Mouse (Mus musculus) G1E (cell line): Measurements from ENCODE around the gene Abhd14b. TPM values are rescaled to one million over a fixed set of nuclear protein-coding genes. Genes with fewer than 3 reads are reported as not detected.

Source experiments
- ATAC-seq: 2 replicates; pipeline ENCODE4 v1.8.0; 2016; ENCODE audit warnings: mild to moderate bottlenecking; ENCODE audit not compliant: insufficient number of reproducible peaks, poor library complexity, low FRiP score, severe bottlenecking; ENCODE audit errors: extremely low read depth
- DNase-seq: peaks from one replicate; pipeline ENCODE4 v3.0.0; 2012; ENCODE audit warnings: low spot score
- H3K27me3 ChIP-seq: 2 replicates; pipeline ENCODE4 v1.6.1; 2012; ENCODE audit warnings: mild to moderate bottlenecking, low read length, inconsistent platforms; ENCODE audit not compliant: insufficient read depth
- H3K36me3 ChIP-seq: replicated peaks from 2 replicates; pipeline ENCODE3; 2012; ENCODE audit warnings: mild to moderate bottlenecking, inconsistent platforms
- H3K4me1 ChIP-seq: 2 replicates; pipeline ENCODE4 v1.6.1; 2012; ENCODE audit warnings: low read depth, low read length, inconsistent platforms, mixed read lengths; ENCODE audit not compliant: insufficient read depth
- H3K4me3 ChIP-seq: 2 replicates; pipeline ENCODE4 v1.5.1; 2012; ENCODE audit warnings: low read depth, mild to moderate bottlenecking, inconsistent platforms, low read length, moderate library complexity, mixed read lengths
- H3K9me3 ChIP-seq: replicated peaks from 2 replicates; pipeline ENCODE4 v1.6.1; 2012; ENCODE audit warnings: inconsistent platforms
- CTCF ChIP-seq: IDR thresholded peaks from 2 replicates; pipeline ENCODE4 v1.5.1; 2012; ENCODE audit warnings: low read depth, low read length, inconsistent platforms, mixed read lengths
- GATA1 ChIP-seq: IDR thresholded peaks from 2 replicates; pipeline ENCODE4 v1.6.1; 2012; ENCODE audit warnings: borderline replicate concordance, low read length, inconsistent platforms, mixed read lengths
- GATA2 ChIP-seq: IDR thresholded peaks from 2 replicates; pipeline ENCODE4 v1.6.1; 2012; ENCODE audit warnings: low read depth, low read length, inconsistent platforms, borderline replicate concordance
- POLR2AphosphoS5 ChIP-seq: IDR thresholded peaks from 2 replicates; pipeline ENCODE4 v1.6.1; 2012; ENCODE audit warnings: low read depth, low read length, inconsistent platforms; ENCODE audit not compliant: insufficient replicate concordance
- TAL1 ChIP-seq: conservative IDR thresholded peaks from 2 replicates; pipeline ENCODE4 v1.6.1; 2012; ENCODE audit warnings: low read depth, low read length, inconsistent platforms, mixed read lengths
- polyA plus RNA-seq: library from polyadenylated mRNA; stranded (reverse); fragments of >175 nt; gene quantifications from 2 replicates; pipeline ENCODE4 v1.2.3, GENCODE M21; 2012
- total RNA-seq, 2 experiments: library from RNA; stranded (forward) in 1 of 2; stranded (reverse) in 1 of 2; fragments of 200-1000 nt in 1 of 2; fragments of >200 nt in 1 of 2; fragmentation: Nextera tagmentation in 1 of 2; gene quantifications; 2 replicates each; pipeline ENCODE4 v1.2.3; 2014 to 2017

The Abhd14b gene
- total and polyA plus RNA-seq, 3 experiments: 2.3 to 6.9 (median 2.6) TPM

DNA sequence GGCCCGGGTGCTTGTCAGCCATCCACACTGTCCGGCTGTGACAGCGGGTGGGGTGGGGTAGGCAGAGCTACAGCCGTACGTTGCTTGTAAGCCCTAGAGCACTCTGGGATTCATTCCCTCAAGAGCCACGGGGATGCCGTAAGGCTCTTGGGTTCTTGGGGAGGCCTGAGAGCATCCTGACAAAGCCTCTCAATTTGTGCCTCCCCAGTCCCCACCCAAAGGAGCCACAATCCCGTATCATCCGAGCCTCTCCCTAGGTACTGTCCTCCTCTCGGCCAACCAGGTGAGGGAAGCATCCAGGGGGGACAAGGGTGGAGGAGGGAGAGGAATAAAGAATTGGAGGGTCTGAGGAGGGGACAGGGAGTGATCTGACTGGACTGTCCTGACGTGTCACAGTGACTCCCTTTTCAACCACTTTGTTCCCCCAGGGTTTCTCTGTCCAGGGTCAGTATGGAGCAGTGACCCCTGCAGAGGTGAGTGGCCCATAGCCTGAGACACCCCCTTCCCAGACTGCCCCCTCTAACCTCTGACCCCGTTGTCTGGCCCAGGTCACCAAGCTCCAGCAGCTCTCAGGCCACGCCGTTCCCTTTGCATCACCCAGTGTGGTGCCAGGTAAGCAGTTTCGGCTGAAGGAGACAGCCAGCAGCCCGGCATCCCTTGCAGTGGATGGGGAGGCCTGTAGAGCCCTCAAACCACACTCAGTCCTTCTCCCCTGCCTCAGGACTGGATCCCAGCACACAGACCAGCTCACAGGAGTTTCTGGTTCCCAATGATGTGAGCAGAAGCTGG is 14.6 kb downstream of the Abhd14b start:
- H3K9me3 ChIP-seq: peaks cover 12% of the 10 kb centered on the region
- DNase-seq (no peak), ATAC-seq (no peak)
- H3K36me3 ChIP-seq: no peaks in the 10 kb centered on the region
- TF ChIP-seq POLR2AphosphoS5 (no peak), TAL1 (no peak), GATA1 (no peak), CTCF (no peak), GATA2 (no peak)
- no peak overlapping the region for H3K4me3 ChIP-seq
- H3K4me1 ChIP-seq: no peaks in the 10 kb centered on the region
- H3K27me3 ChIP-seq: peaks cover 56% of the 10 kb centered on the region

GRCm38 (mm10) chr9:106462430-106462800 is 15.2 kb downstream of the Abhd14b start:
- DNase-seq: no peak
- Histone ChIP-seq H3K36me3 (no peaks in the 10 kb centered on the region), H3K9me3 (peaks cover 12% of the 10 kb centered on the region)

DNA sequence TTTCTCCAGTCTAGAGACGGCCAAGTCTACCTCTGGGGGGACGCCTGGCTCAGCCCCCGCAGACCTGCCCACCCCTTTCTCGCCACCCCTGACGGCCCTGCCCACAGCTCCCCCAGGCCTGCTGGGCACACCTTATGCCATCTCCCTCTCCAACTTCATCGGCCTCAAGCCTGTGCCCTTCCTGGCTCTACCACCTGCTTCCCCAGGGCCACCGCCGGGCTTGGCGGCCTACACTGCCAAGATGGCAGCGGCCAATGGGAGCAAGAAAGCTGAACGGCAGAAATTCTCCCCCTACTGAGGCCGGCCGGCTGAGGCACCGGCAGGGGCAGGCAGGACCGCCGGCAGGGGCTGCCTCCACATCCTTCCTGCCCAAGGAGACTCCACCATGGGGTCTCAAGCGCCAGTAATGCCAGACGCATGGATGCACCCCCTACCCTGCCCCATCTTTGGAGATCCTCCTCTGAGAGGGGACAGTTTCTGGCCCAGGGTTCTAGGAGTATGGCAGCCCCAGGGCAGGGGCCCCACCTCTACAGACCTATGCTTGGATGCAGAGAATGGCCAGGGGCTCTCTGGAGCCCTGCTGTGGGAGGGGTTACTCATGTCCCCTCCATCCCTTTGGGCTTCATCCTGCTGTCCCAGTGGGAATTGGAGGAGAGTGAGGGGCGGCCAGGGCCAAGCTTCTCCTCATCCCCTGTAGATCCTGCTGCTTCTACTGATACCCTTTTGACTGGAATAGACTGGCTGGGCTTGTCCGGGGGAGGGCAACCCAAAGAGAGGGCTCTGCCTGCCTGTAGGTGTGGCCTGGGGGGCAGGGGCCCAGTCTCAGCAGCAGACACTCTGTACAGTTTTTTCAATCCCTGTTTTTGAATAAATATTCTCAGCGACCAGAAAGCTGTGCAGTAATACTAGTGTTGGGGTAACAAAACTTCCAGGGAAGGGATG is 16.1 kb downstream of the Abhd14b start:
- TF ChIP-seq POLR2AphosphoS5 (no peak), TAL1 (no peak), GATA1 (no peak), GATA2 (no peak), CTCF (no peak)
- DNase-seq (no peak), ATAC-seq (no peak)
- peaks cover 12% of the 10 kb centered on the region for H3K9me3 ChIP-seq
- no peaks in the 10 kb centered on the region for H3K4me1 ChIP-seq
- H3K4me3 ChIP-seq: no peak overlapping the region
- peaks cover 44% of the 10 kb centered on the region for H3K27me3 ChIP-seq
- no peaks in the 10 kb centered on the region for H3K36me3 ChIP-seq

More at GRCm38 (mm10) chr9:106462430-106462800, 15.2 kb downstream of the Abhd14b start:
- no peak for TF ChIP-seq GATA1
- no peak for TF ChIP-seq CTCF
- TF ChIP-seq GATA2: no peak
- no peak for TF ChIP-seq POLR2AphosphoS5
- no peak for TF ChIP-seq TAL1
- H3K4me3 ChIP-seq: no peak overlapping the region
- H3K27me3 ChIP-seq: peaks cover 50% of the 10 kb centered on the region
- H3K4me1 ChIP-seq: no peaks in the 10 kb centered on the region
- ATAC-seq: no peak

DNA sequence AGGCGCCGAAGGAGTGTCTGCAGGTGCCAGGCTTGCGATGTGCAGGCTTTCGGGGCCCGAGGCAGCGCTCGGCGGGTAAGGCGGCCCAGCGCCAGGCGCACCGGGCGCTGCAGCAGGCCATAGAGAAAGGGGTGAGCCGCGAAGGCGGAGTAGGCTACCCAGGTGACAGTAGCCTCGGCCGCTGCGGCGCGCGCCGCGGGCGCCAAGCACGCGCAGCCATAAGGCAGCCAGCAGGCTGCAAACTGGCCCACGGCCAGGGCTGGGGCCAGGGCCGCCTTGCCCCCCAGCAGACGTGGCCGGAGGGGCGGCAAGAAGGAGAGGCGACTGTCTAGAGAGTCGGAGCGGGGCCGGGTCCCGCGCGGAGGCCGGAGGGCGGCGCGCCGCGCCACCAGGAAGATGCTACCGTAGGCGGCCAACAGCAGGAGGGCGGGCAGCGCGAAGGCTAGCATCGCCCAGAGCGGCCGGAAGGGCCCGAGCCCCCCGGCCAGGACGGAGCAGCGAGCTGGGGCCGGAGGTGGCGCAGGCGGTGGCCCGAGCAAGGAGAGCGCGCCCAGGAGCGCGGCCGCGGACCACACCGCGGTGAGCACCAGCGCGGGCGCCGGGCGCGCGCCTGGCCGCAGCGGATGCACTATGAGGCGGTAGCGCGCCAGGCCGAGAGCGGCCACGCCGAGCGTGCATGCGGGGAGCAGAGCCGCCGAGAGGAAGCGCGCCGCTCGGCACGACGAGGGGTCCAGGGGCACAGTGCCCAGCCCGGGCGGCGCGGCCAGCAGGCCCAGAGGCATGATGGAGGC is 17.7 kb downstream of the Abhd14b start:
- Histone ChIP-seq H3K36me3 (no peaks in the 10 kb centered on the region), H3K27me3 (peaks cover 32% of the 10 kb centered on the region), H3K4me1 (peaks cover 4% of the 10 kb centered on the region; the same call in 1 of the 2 replicates), H3K9me3 (peaks cover 12% of the 10 kb centered on the region), H3K4me3 (no peak overlapping the region; the same call in 1 of the 2 replicates)
- DNase-seq (no peak), ATAC-seq (no peak)
- TF ChIP-seq GATA1: no peak

DNA sequence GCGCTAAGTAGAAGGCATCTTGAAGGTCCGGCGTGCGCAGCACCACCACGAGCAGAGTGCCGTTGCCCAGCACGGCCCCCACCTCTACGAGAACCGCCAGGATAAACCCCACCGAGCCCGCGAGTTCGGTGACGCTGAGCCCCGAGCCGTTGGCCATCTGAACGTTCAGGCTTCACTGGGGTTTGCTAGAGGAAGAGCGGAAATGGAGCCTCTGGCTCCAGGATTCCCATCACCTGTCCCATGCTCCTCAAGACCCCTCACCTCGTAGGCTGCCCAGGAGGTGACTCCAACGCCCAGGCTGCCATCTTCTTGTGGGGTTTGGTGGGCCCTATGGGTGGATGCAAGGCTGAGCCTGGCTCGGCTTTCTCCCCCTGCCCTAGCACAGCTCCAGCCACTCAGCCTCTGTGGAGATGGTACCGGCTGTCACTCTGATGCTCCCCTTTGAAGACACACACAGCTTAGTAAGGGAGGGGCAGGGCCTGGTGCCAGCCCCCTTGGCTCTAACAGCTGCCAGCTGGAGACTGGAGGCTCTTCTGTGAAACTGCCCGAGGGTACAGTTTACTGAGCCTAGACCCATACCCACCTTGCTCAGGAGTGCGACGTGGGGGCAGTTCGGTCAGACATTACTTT is 18.4 kb downstream of the Abhd14b start, which contains the start of gene Gpr62:
Gene Gpr62 (minus strand): TSS at position 368 of the 630 bp plus-strand sequence.
- ATAC-seq (no peak), DNase-seq (no peak)
- H3K4me1 ChIP-seq: peaks cover 4% of the 10 kb centered on the region; the same call in 1 of the 2 replicates
- peaks cover 26% of the 10 kb centered on the region for H3K27me3 ChIP-seq
- H3K9me3 ChIP-seq: peaks cover 12% of the 10 kb centered on the region
- H3K4me3 ChIP-seq: no peak within 1 kb of the TSS; the same call in 1 of the 2 replicates
- TF ChIP-seq POLR2AphosphoS5 (no peak), GATA1 (no peak), GATA2 (no peak), CTCF (no peak), TAL1 (no peak)
- no peaks in the 10 kb centered on the region for H3K36me3 ChIP-seq

DNA sequence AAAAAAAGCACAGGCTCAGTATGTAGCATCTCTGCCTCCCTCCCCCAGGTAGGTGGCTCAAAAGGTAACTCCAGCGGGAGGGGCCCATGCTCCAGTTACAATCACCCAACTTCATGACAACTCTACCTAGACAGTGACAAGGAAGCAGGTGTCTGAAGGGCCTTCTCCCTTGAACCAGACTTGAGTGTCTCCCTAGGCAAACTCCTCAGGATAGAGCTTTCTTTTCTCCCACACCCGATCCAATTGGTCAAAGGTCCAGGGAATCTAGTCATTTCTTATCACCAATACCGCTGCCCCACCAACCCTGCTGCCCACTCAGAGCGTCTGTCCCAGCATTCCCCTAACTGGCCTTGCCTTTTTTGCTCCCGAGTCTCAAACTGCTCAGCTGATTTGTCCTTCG is 19.5 kb downstream of the Abhd14b start:
- no peak overlapping the region for H3K4me3 ChIP-seq

More for the DNA sequence above, 19.5 kb downstream of the Abhd14b start:
- no peaks in the 10 kb centered on the region for H3K36me3 ChIP-seq
- H3K4me1 ChIP-seq: peaks cover 4% of the 10 kb centered on the region; the same call in 1 of the 2 replicates
- TF ChIP-seq GATA2 (no peak), POLR2AphosphoS5 (no peak), GATA1 (no peak), TAL1 (no peak), CTCF (no peak)
- DNase-seq (no peak), ATAC-seq (no peak)
- H3K9me3 ChIP-seq: peaks cover 12% of the 10 kb centered on the region
- H3K27me3 ChIP-seq: peaks cover 30% of the 10 kb centered on the region
